Mouse (Mus musculus) adrenal gland, adult 18-20 months (tissue): ENCODE data around the gene Camkmt. TPM values are rescaled to one million over a fixed set of nuclear protein-coding genes. Genes with fewer than 3 reads are reported as not detected.

Experiments
- DNase-seq, 2 experiments: peaks; one replicate each; pipeline ENCODE4 v3.0.0; 2021 to 2022; ENCODE audit warnings: low spot score in 2 of 2
- long read RNA-seq, 2 experiments: library from polyadenylated mRNA; stranded (forward); transcript quantifications; one replicate each; pipeline ENCODE4 v2.0.0; 2021
- total RNA-seq, 2 experiments: library from RNA; stranded (reverse); gene quantifications; 1 replicate in 1 of 2; 2 replicates in 1 of 2; pipeline ENCODE4 v1.2.3; 2021

Camkmt gene
- total RNA-seq, result 1 to 10 TPM; 7.4 to 9.0 TPM
- long read RNA-seq, experiment 1, result 0 reads
- long read RNA-seq, experiment 2, result 0 reads

GRCm38 (mm10) chr17:85090120-85091099 is at the start of gene Camkmt, which contains the start of gene Prepl:
Camkmt (plus strand) TSS chr17:85090552.
Prepl (minus strand) TSS chr17:85090241.
- DNase-seq, result peak; percentile 86 to 90

- DNase-seq, result no peak
These were observed 49.4 kb upstream of the Camkmt start for GRCm38 (mm10) chr17:85040913-85041312.

- DNase-seq, result no peak
These were observed 47.9 kb upstream of the Camkmt start for GRCm38 (mm10) chr17:85042419-85042818.

GRCm38 (mm10) chr17:85043404-85043816 is 46.9 kb upstream of the Camkmt start:
- no peak for DNase-seq

GRCm38 (mm10) chr17:85044466-85044865 is 45.9 kb upstream of the Camkmt start:
- no peak for DNase-seq

GRCm38 (mm10) chr17:85045160-85045559 is 45.2 kb upstream of the Camkmt start:
- DNase-seq, result no peak

- DNase-seq, result no peak
These were observed 42.0 kb upstream of the Camkmt start for GRCm38 (mm10) chr17:85048379-85048778.

GRCm38 (mm10) chr17:85058276-85058675 is 32.1 kb upstream of the Camkmt start:
- no peak for DNase-seq

- no peak for DNase-seq
These were observed 31.2 kb upstream of the Camkmt start for GRCm38 (mm10) chr17:85059136-85059535.

- DNase-seq, result no peak
These were observed 26.8 kb upstream of the Camkmt start for GRCm38 (mm10) chr17:85063560-85063959.

GRCm38 (mm10) chr17:85067331-85067730 is 23.0 kb upstream of the Camkmt start:
- DNase-seq, result no peak

GRCm38 (mm10) chr17:85070658-85071057 is 19.7 kb upstream of the Camkmt start:
- no peak for DNase-seq

GRCm38 (mm10) chr17:85071088-85071775 is 19.1 kb upstream of the Camkmt start:
- no peak for DNase-seq

- no peak for DNase-seq
These were observed 18.0 kb upstream of the Camkmt start for GRCm38 (mm10) chr17:85072383-85072782.

GRCm38 (mm10) chr17:85073214-85073613 is 17.1 kb upstream of the Camkmt start:
- no peak for DNase-seq

GRCm38 (mm10) chr17:85074083-85074482 is 16.3 kb upstream of the Camkmt start:
- no peak for DNase-seq

GRCm38 (mm10) chr17:85079276-85079675 is 11.1 kb upstream of the Camkmt start:
- DNase-seq, result no peak

GRCm38 (mm10) chr17:85080781-85081180 is 9.6 kb upstream of the Camkmt start:
- no peak for DNase-seq

GRCm38 (mm10) chr17:85085335-85085734 is 5.0 kb upstream of the Camkmt start:
- DNase-seq, result no peak

GRCm38 (mm10) chr17:85086501-85086900 is 3.9 kb upstream of the Camkmt start:
- DNase-seq, result no peak

GRCm38 (mm10) chr17:85087591-85087990 is 2.8 kb upstream of the Camkmt start:
- DNase-seq, result no peak

GRCm38 (mm10) chr17:85088401-85088800 is 2.0 kb upstream of the Camkmt start:
- DNase-seq, result no peak
